Mouse (Mus musculus): ENCODE data around the gene Fam192a. TPM values are rescaled to one million over a fixed set of nuclear protein-coding genes. Genes with fewer than 3 reads are reported as not detected.

Gene Fam192a
- total and polyA plus RNA-seq, 3 experiments: 30.7 to 80.3 (median 43.7) TPM

- H3K9me3 ChIP-seq (replicated peaks; ENCODE audit: low read length): no peaks in the 10 kb centered on the region
- H3K79me2 ChIP-seq (replicated peaks; ENCODE audit: control insufficient read depth, extremely low read depth, insufficient read depth, poor library complexity, severe bottlenecking): peaks cover 20% of the 10 kb centered on the region
- dilution Hi-C loops (cut with MboI; ENCODE audit: extremely low pct_ligation_motif_present, extremely low pct_unique_long_range_greater_than_20kb, low sequenced_read_pairs): no loop called here
- DNase-seq (ENCODE audit: extremely low read depth): peak; percentile 67
- H3K27ac ChIP-seq (ENCODE audit: insufficient read depth, low read depth): peak overlapping the region; percentile 98
- peak overlapping the region; percentile 90 for H3K9ac ChIP-seq (ENCODE audit: insufficient read depth, low read depth)
- peak; percentile 56; the same call in 1 of the 2 replicates for TF ChIP-seq CHD2 (IDR thresholded peaks at IDR 0.05; ENCODE audit: low read length)
- TF ChIP-seq POLR2A (IDR thresholded peaks at IDR 0.05; ENCODE audit: low read depth, low read length): peak; percentile 58; the same call in 1 of the 2 replicates
- TF ChIP-seq RCOR1 (conservative IDR thresholded peaks at IDR 0.05; ENCODE audit: low read depth, low read length): peak; percentile 87; the same call in 1 of the 2 replicates
- TF ChIP-seq ETS1 (conservative IDR thresholded peaks at IDR 0.05; ENCODE audit: low read depth, low read length): peak; percentile 80
- no peak for TF ChIP-seq UBTF (IDR thresholded peaks at IDR 0.05; ENCODE audit: low read depth, low read length)
- no peak for TF ChIP-seq ELF1 (IDR thresholded peaks at IDR 0.05; ENCODE audit: low read depth, low read length)
- TF ChIP-seq JUND (conservative IDR thresholded peaks at IDR 0.05; ENCODE audit: low read depth, low read length): no peak
- peak; percentile 95 for TF ChIP-seq MYC (IDR thresholded peaks at IDR 0.05; ENCODE audit: low read depth, low read length)
- TF ChIP-seq ZKSCAN1 (IDR thresholded peaks at IDR 0.05; ENCODE audit: borderline replicate concordance, low read depth, low read length): no peak
- TF ChIP-seq CTCF (conservative IDR thresholded peaks at IDR 0.05 in 1 of 2, IDR thresholded peaks at IDR 0.05 in 1 of 2; ENCODE audit: low read depth in 2 of 2, low read length in 2 of 2): no peak
- TF ChIP-seq CHD1 (IDR thresholded peaks at IDR 0.05; ENCODE audit: low read depth, low read length): peak; percentile 100
- no peak for TF ChIP-seq RAD21 (IDR thresholded peaks at IDR 0.05; ENCODE audit: low read depth, low read length)
- TF ChIP-seq MXI1 (IDR thresholded peaks at IDR 0.05; ENCODE audit: low read depth, low read length): peak; percentile 76
- 0 out of 2 replicates have a peak, but pooled peaks have one; percentile 48 for TF ChIP-seq MAZ (IDR thresholded peaks at IDR 0.05; ENCODE audit: low read depth, low read length)
- TF ChIP-seq SMC3 (IDR thresholded peaks at IDR 0.05; ENCODE audit: low read depth, low read length): no peak
- peak; percentile 85 for TF ChIP-seq SIN3A (IDR thresholded peaks at IDR 0.05; ENCODE audit: low read length)
- TF ChIP-seq BHLHE40 (IDR thresholded peaks at IDR 0.05; ENCODE audit: low read depth, low read length): peak; percentile 87
- TF ChIP-seq JUN (IDR thresholded peaks at IDR 0.05; ENCODE audit: insufficient read depth, low read depth, low read length): 0 out of 2 replicates have a peak, but pooled peaks have one; percentile 16
- peak; percentile 99 for TF ChIP-seq TCF12 (IDR thresholded peaks at IDR 0.05; ENCODE audit: low read depth, low read length)
- TF ChIP-seq MEF2A (IDR thresholded peaks at IDR 0.05; ENCODE audit: borderline replicate concordance, low read depth, low read length): peak; percentile 92
- TF ChIP-seq IRF4 (IDR thresholded peaks at IDR 0.05; ENCODE audit: low read depth, low read length): peak; percentile 91
- no peak for TF ChIP-seq E2F4 (IDR thresholded peaks at IDR 0.05; ENCODE audit: insufficient replicate concordance, low read depth, low read length)
- peak; percentile 89 for TF ChIP-seq MAX (IDR thresholded peaks at IDR 0.05; ENCODE audit: low read length)
- peak; percentile 25; the same call in 1 of the 2 replicates for TF ChIP-seq NELFE (IDR thresholded peaks at IDR 0.05; ENCODE audit: low read depth, low read length)
- no peak for TF ChIP-seq MAFK (IDR thresholded peaks at IDR 0.05; ENCODE audit: insufficient replicate concordance, low read length)
- peak; percentile 92 for TF ChIP-seq EP300 (IDR thresholded peaks at IDR 0.05; ENCODE audit: low read length)
- peaks cover 58 to 82% of the 10 kb centered on the region in 2 experiments for H3K4me1 ChIP-seq (ENCODE audit: control insufficient read depth in 1 of 2, insufficient read depth in 2 of 2)
- H3K4me2 ChIP-seq (ENCODE audit: insufficient read depth, low read depth, poor library complexity, severe bottlenecking): peak overlapping the region; percentile 58
- peaks cover 20 to 40% of the 10 kb centered on the region in 2 experiments for H3K36me3 ChIP-seq (replicated peaks in 1 of 2; ENCODE audit: control insufficient read depth in 1 of 2, insufficient read depth in 1 of 2, low read length in 1 of 2)
- in situ Hi-C loops (cut with MboI; ENCODE audit: low pct_ligation_motif_present, low pct_unique_long_range_greater_than_20kb, low sequenced_read_pairs): no loop called here
- no peaks in the 10 kb centered on the region for H3K27me3 ChIP-seq (replicated peaks)
- peak overlapping the region; percentile 36 to 90 (median 67) for H3K4me3 ChIP-seq (replicated peaks in 1 of 3; ENCODE audit: low read depth in 2 of 3, low read length in 2 of 3, poor library complexity in 1 of 3)
Measured at GRCm38 (mm10) chr8:94568098-94568497, 33.7 kb downstream of the Fam192a start.

Data from CH12.LX (cell line).